Mouse (Mus musculus): ENCODE measurements around the gene Duxbl2.
"Not testable (repeated sequence)": the region's sequence is repeated elsewhere in the genome, so short reads cannot be mapped to it uniquely, and the experiment has no call there.

Gene Duxbl2

DNA sequence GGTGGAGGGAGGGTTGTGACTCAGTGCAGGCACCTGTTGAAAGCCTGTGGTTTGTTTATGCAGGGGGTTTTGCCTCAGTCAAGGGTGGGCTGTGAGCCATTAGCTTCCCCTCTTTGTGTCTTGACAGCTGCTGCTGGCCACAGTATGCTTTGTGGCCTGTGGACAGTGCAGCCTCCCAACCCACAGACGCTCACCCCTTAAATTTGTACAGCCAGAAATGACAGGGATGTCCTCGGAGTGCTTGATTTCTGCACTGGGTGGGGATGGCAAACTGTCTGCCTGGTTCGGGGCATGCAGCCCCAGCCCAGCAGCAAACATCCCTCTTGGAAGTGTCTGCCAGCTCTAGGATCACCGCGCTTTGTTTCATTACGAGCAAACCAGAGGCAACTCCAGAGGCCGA lies at the start of gene Duxbl2:
Duxbl2 (plus strand) TSS at position 200 of the 400 bp plus-strand sequence.
- not testable (repeated sequence) for DNase-seq (ENCODE audit: low read depth in 1 of 2, low spot score in 2 of 2)

DNA sequence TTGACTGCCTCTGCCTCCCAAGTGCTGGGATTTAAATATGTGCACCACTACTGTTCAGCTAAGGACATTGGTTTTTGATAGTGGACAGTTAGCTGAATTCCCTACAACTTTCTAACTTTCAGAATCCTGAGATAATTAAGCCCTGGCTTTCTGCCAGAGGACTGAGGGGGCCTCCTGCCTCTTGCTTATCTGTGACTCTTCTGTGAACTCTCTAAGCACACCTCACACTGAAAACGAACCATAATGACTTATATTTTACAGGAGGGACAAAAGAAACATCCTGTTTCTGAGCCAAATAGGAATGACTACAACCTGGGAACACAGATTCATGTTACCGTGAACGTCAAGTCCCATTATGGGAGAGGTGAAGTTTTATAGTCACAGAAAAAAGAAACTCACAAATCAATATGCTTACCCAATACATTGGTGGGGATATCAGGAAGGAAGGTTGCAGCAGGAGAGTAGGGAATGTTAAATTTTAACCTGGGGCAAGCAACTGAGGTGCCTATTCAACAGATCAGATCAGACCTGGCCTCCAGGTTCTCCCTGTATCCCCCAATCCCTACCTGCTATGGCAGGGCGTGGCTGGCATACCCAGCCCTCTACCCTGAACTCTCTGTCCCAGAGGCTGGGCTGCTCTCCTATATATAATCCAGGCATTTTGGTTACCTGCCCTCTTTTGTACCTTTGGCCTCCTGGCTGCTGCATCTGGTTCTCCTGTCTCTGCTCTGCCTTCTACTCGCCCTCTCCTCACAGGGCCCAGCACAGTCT lies 41.3 kb upstream of the Duxbl2 start:
- DNase-seq (ENCODE audit: low read depth in 1 of 2, low spot score in 2 of 2): not testable (repeated sequence)

DNA sequence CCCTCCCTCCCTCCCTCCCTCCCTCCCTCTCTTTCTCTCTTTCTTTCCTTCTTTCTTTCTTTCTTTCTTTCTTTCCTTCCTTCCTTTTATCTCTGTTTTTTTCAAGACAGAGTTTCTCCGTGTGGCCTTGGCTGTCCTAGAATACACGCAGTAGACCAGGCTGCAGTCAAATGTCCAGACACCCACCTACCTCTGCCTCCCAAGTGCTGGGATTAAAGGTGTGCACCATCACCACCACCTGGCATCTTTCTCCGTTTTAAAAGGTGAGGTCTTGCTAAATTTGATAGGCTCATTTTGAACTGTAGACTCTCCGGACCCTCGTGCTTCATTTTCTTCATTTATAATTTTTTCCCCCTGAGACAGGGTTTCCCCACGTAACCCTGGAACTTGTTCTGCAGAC lies 36.9 kb upstream of the Duxbl2 start, which contains the start of gene Cphx2:
Cphx2 (plus strand) TSS at position 301 of the 400 bp plus-strand sequence.
- not testable (repeated sequence) for DNase-seq (ENCODE audit: low read depth in 1 of 2, low spot score in 2 of 2)

DNA sequence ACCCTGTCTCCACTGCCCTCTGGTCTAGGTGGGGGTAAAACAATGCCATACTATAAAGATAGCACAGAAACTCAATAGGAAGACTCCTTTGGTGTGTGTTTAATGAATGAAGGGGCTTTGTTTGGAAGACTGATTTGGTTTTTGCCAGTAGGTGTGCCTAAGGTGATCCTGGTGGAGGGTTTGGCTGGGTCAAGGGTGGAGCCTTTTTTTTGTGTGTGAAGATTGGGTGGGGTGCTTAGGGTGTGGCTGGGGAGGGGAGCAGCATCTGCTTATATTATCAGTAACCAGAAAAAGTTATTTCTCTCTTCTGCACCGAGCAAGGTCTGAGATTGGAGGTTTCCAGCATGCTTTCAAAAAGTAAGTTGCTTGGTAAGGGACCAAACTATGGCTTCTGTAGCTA lies 36.2 kb upstream of the Duxbl2 start, which contains the start of gene Cphx3:
Cphx3 (plus strand) TSS at position 301 of the 400 bp plus-strand sequence.
- not testable (repeated sequence) for DNase-seq (ENCODE audit: low read depth in 1 of 2, low spot score in 2 of 2)

DNA sequence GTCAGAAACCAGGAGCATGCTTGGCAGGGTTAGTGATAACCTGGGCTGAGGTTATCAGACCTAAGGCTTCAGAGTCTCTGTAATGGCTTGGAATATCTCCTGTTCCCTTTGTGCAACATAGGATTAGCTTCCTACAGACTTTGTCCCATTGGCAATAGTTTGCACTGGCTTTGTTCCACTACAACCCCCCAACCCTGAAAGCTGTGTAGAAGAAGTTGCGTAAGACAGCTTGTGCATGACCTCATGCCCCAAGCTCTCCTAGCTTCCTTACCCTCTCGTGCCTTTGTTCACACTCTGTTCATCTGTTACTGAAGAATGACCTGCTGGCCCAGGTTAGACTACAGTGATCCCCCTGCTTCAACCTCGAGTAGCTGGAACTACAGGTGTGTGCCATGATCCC lies 20.5 kb upstream of the Duxbl2 start:
- not testable (repeated sequence) for DNase-seq (ENCODE audit: low read depth in 1 of 2, low spot score in 2 of 2)

DNA sequence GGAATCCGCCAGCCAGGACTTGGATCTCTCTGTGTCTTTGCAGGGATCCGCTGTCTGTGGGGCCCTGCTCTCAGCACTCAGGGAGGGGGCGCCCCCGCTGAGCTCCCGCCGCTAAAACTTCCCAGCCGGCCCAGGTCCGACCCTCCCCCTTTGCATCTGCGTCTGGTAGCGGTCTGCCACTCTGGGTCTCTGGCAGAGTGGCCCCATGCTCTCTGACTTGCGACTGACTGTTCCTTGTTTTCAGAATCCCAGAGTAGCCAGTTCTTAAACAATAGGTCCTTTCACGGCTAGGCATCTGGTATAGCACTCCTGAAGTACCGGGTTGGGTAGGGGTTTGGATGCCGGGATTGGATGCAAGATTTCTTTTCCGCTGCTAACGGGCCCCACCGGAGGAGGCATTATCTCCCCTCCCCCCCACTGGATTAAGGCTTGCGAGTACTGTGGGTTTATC lies 426 bp downstream of the Duxbl2 start:
- DNase-seq (ENCODE audit: low read depth in 1 of 2, low spot score in 2 of 2): not testable (repeated sequence)

DNA sequence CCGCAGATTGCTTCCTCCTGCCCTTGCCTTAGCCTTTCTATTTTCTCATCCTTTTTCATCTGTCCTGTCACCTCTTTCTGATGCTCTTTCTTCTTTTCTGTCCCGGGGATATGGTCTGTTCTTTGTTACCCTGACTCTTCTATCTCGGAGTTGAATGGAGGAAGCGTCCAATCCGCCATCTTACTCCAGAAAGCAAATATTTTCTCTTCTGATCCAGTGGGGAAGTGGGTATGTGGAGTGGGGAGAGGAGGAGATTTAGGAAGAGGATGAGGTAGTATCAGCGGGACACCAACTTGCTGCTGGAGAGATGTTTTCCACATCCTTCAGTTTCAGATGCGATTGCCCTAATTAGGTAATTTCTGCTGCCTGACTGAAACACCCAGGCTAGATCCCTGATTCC lies 946 bp downstream of the Duxbl2 start:
- not testable (repeated sequence) for DNase-seq (ENCODE audit: low read depth in 1 of 2, low spot score in 2 of 2)

DNA sequence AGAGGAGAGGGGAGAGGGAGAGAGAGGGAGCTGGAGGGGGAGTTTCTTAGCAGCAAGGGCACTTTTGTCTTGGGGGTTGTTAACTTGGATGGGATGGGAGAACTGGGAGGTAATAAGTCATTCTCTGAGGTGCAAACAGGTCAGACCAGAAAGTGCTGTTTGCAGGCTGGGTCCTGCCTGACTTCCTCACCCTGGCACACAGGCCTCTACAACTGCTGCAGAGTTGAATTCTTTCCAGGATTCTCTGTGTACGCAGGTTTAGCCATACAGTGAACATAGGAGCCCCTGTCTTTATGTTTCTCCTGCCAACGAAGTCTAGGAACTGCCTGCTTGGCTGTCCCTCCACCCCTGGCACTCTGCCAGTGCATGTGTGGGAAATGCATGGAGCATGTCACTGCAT lies 28.9 kb downstream of the Duxbl2 start:
- DNase-seq (ENCODE audit: low read depth in 1 of 2, low spot score in 2 of 2): not testable (repeated sequence)

DNA sequence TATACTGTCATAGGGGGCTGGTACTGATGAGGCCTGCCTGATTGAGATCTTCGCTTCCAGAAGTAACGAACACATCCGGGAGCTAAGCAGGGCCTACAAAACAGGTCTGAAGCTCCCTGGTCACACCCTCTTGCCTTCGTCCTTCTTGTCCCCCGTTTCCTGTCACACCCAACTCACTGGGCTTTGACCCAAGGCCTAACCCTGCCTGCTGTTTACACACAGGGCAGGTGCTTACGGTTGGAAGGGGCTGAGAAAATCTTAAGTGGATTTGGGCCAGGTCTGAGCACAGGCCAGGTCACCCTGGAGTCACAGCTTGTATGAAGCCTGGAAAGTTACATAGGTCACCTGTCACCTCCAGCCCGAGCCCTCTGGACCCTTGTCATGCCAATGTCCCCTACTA lies 37.9 kb downstream of the Duxbl2 start:
- not testable (repeated sequence) for DNase-seq (ENCODE audit: low read depth in 1 of 2, low spot score in 2 of 2)

DNA sequence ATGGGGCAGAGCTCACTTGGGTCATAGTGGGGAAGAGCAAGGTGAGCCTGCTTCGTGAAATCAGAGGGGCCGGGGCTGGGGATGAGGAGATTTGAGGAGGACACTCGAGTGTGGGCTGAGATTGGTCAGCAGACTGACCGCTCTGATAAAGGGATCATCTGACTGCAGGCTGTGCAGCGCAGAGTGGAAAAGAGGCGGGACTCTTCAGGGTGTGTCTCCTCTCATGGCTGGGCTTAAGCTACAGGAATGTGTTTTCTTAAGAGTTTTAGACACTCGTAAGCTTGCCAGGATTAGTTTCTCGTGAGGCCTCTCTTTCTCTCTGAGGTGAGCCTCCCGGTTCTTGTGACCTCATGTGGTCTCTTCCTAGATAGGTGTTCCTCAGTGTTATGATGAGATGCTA lies 43.0 kb downstream of the Duxbl2 start:
- not testable (repeated sequence) for DNase-seq (ENCODE audit: low read depth in 1 of 2, low spot score in 2 of 2)

DNA sequence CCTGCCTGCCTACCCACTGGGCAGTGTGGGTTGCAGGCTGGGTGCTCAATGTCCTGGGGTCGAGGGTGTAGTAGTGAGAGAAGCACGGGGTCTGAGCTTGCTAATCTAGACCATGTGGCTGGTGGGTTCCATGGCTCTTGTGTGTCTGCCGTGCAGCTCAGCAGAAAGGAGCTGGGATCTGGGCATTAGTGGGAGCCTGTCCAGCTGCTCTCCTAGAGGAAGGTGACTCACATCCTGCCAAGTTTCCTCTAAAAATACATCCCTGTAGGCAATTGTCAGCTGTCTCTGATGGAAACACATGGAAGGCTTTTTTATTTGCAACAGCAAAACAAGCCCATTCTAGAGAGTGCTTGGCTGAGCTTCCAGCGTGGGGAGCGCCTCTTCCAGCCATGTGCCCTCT lies 44.3 kb downstream of the Duxbl2 start:
- not testable (repeated sequence) for DNase-seq (ENCODE audit: low read depth in 1 of 2, low spot score in 2 of 2)

DNA sequence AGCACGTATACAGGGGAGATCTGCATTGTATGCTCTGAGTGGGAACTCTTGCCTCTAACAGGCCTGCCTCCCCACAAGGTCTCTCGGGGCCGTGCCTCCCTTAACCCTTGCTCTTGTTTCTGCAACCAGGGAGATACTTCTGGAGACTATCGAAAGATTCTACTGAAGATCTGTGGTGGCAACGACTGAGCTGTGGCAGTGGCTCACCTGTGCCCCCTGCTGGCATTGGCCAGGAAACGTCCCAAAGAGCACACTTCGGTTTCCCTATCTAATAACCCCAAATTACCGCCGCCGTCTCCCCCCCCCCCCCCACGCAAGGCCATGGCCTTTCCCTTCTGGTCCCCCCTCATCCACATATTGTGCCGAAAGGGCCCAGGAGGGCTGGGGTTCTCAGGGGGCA lies 47.1 kb downstream of the Duxbl2 start:
- DNase-seq (ENCODE audit: low read depth in 1 of 2, low spot score in 2 of 2): not testable (repeated sequence)

DNA sequence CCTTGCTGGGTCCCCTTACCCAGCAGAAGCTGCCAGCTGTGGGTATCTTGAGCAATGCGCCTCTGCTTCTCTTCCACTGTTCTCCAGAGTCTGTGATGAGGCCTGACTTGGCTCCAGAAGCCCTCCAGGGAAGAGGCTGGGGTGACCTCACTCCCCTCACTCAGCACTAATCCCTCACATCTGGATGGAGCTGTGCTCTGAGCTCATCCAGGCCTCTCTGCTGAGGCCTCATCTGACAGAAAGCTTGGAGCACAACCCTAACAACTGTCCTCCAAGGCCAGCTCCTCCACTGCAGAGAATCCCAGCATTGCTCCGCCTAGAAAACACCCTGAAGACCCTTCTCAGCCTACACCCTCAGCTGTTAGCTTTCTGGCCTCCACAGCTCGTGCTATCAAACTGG lies 55.8 kb downstream of the Duxbl2 start:
- DNase-seq (ENCODE audit: low read depth in 1 of 2, low spot score in 2 of 2): not testable (repeated sequence)

DNA sequence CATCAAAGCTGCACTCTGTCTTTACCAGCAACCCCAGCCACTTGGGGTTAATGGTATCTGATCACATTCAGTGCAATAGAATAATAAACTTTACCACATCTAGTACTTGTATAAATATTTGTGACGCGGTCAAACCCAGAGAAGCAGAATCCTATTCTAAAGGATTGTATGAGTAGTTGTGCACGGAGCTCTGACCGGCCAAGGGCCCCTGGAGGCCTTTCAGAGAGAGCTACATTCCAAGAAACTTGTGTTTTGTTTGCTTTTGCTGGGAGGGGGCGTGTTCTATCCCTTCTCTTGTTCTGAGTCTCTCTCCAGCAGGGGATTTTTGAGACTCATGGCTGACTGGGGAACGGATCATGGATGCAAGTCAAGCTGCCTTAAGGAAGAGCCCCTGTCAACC lies 56.9 kb downstream of the Duxbl2 start:
- not testable (repeated sequence) for DNase-seq (ENCODE audit: low read depth in 1 of 2, low spot score in 2 of 2)
